Mouse (Mus musculus) neural tube, embryonic 11.5 days (tissue): ENCODE results near the gene Smim26. TPM values are rescaled to one million over a fixed set of nuclear protein-coding genes. Genes with fewer than 3 reads are reported as not detected.

Experiments used
- ATAC-seq: fragments of 200-750 bp; cut with Nextera tagmentation; 2 replicates; pipeline ENCODE4 v1.8.0; 2017; ENCODE audit warnings: moderate number of reproducible peaks, mild to moderate bottlenecking, moderate TSS enrichment, moderate library complexity; ENCODE audit not compliant: insufficient read depth, low FRiP score, low TSS enrichment
- DNase-seq: peaks from one replicate; pipeline ENCODE4 v3.0.0-alpha.2; 2015; ENCODE audit warnings: low spot score
- H3K27ac ChIP-seq: fragments of 300-500 bp; sonication (generic); 2 replicates; pipeline ENCODE4 v1.5.1; 2014; ENCODE audit warnings: low read depth, mild to moderate bottlenecking, low read length
- H3K27me3 ChIP-seq: fragments of 300-500 bp; sonication (generic); 2 replicates; pipeline ENCODE4 v1.6.1; 2014; ENCODE audit warnings: mild to moderate bottlenecking, low read length, mixed read lengths; ENCODE audit not compliant: control insufficient read depth, insufficient read depth
- H3K36me3 ChIP-seq: fragments of 300-500 bp; sonication (generic); 2 replicates; pipeline ENCODE4 v1.6.1; 2014; ENCODE audit warnings: mild to moderate bottlenecking, low read length, moderate library complexity, mixed read lengths; ENCODE audit not compliant: control insufficient read depth, insufficient read depth
- H3K4me1 ChIP-seq: fragments of 300-500 bp; sonication (generic); 2 replicates; pipeline ENCODE4 v1.6.1; 2014; ENCODE audit warnings: low read length, mixed read lengths; ENCODE audit not compliant: control insufficient read depth, insufficient read depth
- H3K4me2 ChIP-seq: fragments of 300-500 bp; sonication (generic); 2 replicates; pipeline ENCODE4 v1.6.1; 2014; ENCODE audit warnings: low read depth, mild to moderate bottlenecking, moderate library complexity
- H3K4me3 ChIP-seq: fragments of 300-500 bp; sonication (generic); 2 replicates; pipeline ENCODE4 v1.5.1; 2014; ENCODE audit warnings: low read depth, low read length
- H3K9ac ChIP-seq: fragments of 300-500 bp; sonication (generic); 2 replicates; pipeline ENCODE4 v1.6.1; 2014; ENCODE audit warnings: mild to moderate bottlenecking, low read length
- H3K9me3 ChIP-seq: fragments of 300-500 bp; sonication (generic); 2 replicates; pipeline ENCODE4 v1.6.1; 2016; ENCODE audit warnings: low read length; ENCODE audit not compliant: control insufficient read depth
- WGBS: fragments of 180-500 bp; shearing (Covaris S2); extraction: QIAGEN DNeasy Blood & Tissue Kit; methylation state at CpG from one replicate; pipeline ENCODE4 v1.1.7; 2014; 5-methylcytosine and 5-hydroxymethylcytosine counted together
- microRNA-seq: library from miRNA; unstranded; fragments of <30 nt; microRNA quantifications from one replicate; pipeline ENCODE4, GENCODE M21; 2016
- polyA plus RNA-seq: library from polyadenylated mRNA; unstranded; fragments of >200 nt; fragmentation: Nextera tagmentation; extraction: Ambion mirVana; gene quantifications from 2 replicates; pipeline ENCODE4 v1.2.1, GENCODE M21; 2014

Gene Smim26
- polyA plus RNA-seq, 1 experiment from 2014 or later = 42.5 TPM

DNA sequence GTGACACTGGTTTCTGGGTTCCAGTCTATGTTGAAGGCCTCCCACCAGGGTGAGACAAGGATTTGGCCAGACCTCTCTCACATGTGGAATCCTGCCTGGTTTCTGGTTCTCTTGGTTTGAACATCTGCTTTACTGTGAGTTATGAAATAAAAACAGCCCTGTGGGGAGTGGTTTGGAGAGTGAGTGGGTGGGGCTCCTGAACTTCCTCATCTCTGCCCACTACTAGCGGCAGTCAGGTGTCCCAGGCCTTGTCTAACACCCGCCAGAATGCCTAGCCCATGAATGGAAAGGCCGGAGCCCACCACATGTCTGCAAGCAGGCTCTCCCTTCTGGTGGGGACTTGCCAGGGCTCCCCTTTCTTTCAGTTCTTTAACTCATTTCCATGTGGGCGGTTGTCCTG, 48.1 kb downstream of the Smim26 start:
- no peaks in the 10 kb centered on the region for H3K9me3 ChIP-seq
- no peak for DNase-seq
- H3K36me3 ChIP-seq = no peaks in the 10 kb centered on the region
- H3K9ac ChIP-seq = no peak overlapping the region
- H3K27ac ChIP-seq = no peak overlapping the region
- no peak overlapping the region for H3K4me2 ChIP-seq
- H3K27me3 ChIP-seq = no peaks in the 10 kb centered on the region
- no peak for ATAC-seq
- H3K4me1 ChIP-seq = no peaks in the 10 kb centered on the region; the same call in 1 of the 2 replicates
- H3K4me3 ChIP-seq = no peak overlapping the region
- WGBS = 90% methylated on average over 4 of the region's 4 CpGs

Small RNAs within 50 kb of the gene (microRNA-seq; reads per million reads assigned to microRNA genes)
- gene Gm24823 = not detected

Other genes starting within 250 kb of the Smim26 start
- 37.7 and 41.1 TPM in 2 replicates for gene Kat14, start 225.1 kb upstream of the Smim26 start, polyA plus RNA-seq
- not detected in 2 replicates for gene Pet117, start 225.1 kb upstream of the Smim26 start, polyA plus RNA-seq
- 4.1 and 4.8 TPM in 2 replicates for gene Dzank1, start 66.6 kb upstream of the Smim26 start, polyA plus RNA-seq
- 29.8 and 32.4 TPM in 2 replicates for gene Polr3f, start 66.3 kb upstream of the Smim26 start, polyA plus RNA-seq
- 63.8 and 65.4 TPM in 2 replicates for gene Rbbp9, start 43.2 kb upstream of the Smim26 start, polyA plus RNA-seq
- gene Sec23b, start 37.8 kb upstream of the Smim26 start, polyA plus RNA-seq = 113 and 127 TPM in 2 replicates
- gene Dtd1, start 5.8 kb downstream of the Smim26 start, polyA plus RNA-seq = 35.0 and 43.7 TPM in 2 replicates
- not detected in 2 replicates for gene Scp2d1, start 229.6 kb downstream of the Smim26 start, polyA plus RNA-seq